Mouse (Mus musculus) bone marrow, adult 2 months (tissue): ENCODE measurements around the gene Cage1.

Experiments
- CTCF ChIP-seq: fragments of 200-500 bp; IDR thresholded peaks from 2 replicates; pipeline ENCODE4 v1.5.1; 2011; ENCODE audit warnings: low read length, control low read depth; ENCODE audit not compliant: control insufficient read depth, insufficient read depth
- POLR2A ChIP-seq: fragments of 200-500 bp; IDR thresholded peaks from 2 replicates; pipeline ENCODE4 v1.6.1; 2011; ENCODE audit warnings: low read depth, mild to moderate bottlenecking, control low read depth, low read length, borderline replicate concordance; ENCODE audit not compliant: control insufficient read depth

- TF ChIP-seq POLR2A: no peak
- no peak for TF ChIP-seq CTCF
Observed at GRCm38 (mm10) chr13:37958498-37959238, 78.2 kb downstream of the Cage1 start.
